Comparison of ENCODE assay signal across 8 mouse cellular contexts in the genomic region with DNA sequence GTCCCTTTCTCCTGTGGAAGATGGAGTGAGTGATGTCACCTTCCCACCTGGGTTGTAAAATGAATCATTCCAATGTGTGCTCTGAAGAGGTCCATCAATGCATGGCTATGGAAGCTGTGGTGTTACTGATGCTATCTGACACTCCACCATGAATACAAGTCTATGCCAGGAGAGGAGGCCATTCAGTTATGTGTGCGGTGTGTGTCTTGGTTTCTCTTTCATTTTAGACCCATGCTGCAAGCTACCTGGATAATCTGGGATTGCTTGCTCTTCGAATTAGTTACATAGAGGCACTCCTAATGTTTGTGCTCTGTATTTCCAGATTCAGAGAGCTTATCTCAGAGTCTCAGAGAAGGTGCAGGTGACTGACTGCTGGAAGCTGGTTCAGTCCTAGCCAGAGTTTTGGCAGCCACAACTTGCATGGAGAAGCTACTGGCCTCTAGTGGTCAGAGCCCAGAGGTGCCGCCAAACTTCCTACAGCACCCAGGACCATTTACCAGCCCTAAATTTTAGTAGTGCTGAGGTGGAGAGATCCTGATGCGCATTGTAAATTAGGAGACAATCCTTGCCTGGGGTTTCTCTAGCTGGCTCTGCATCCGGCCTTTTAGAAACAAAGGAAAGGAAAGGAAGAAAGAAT.
DNase-seq lines count a peak whose midpoint lies in the region; ATAC-seq and TF ChIP-seq lines count a peak whose summit lies in the region.

No protein-coding gene starts in this region.

- no peaks in the 10 kb centered on the region for H3K79me3 ChIP-seq in C2C12 (ENCODE audit: low read depth)

- no peaks in the 10 kb centered on the region for H3K27me3 ChIP-seq in C2C12 (ENCODE audit: control insufficient read depth, insufficient read depth, insufficient read length)
- no peaks in the 10 kb centered on the region for H3K27me3 ChIP-seq in lung, embryonic 16.5 days (ENCODE audit: control insufficient read depth, insufficient read depth, low read depth, low read length)

- no peaks in the 10 kb centered on the region for H3K9me3 ChIP-seq in lung, embryonic 16.5 days (ENCODE audit: control insufficient read depth, low read length)

- no peak overlapping the region for H3K9ac ChIP-seq in lung, embryonic 16.5 days (ENCODE audit: low read length)

- no peaks in the 10 kb centered on the region for H3K36me3 ChIP-seq in C2C12 (ENCODE audit: control insufficient read depth, insufficient read depth)
- H3K36me3 ChIP-seq in lung, embryonic 16.5 days (ENCODE audit: control insufficient read depth, insufficient read depth, low read length): 0 out of 2 replicates have a peak, but pooled peaks cover 2% of the 10 kb centered on the region

- intact Hi-C loops in gastrocnemius, postnatal 36 days (cut with DNase I): loop anchor here (5.0 kb wide), 1 partner anchor 97 kb away; no protein-coding TSS in a partner anchor

- peak; percentile 49 for DNase-seq in Muller cell, postnatal 12 days (ENCODE audit: inconsistent ontology term)
- DNase-seq in gastrocnemius, postnatal 36 days: peak; percentile 33 to 53
- DNase-seq in kidney, postnatal 36 days: peak; percentile 86 to 87
- peak; percentile 67 for DNase-seq in retina, postnatal 1 day
- no peak for DNase-seq in T-cell, adult 2 months (ENCODE audit: low spot score)

- no peaks in the 10 kb centered on the region for H3K4me1 ChIP-seq in lung, embryonic 16.5 days (replicated peaks; ENCODE audit: control insufficient read depth, insufficient read depth, low read length)

- no peak overlapping the region for H3ac ChIP-seq in C2C12 (ENCODE audit: control insufficient read depth, insufficient read length, low read depth)

- WGBS in lung, embryonic 16.5 days: 36% methylated on average over 5 of the region's 5 CpGs

- H3K27ac ChIP-seq in lung, embryonic 16.5 days (ENCODE audit: low read length): no peak overlapping the region

- H3K4me2 ChIP-seq in lung, embryonic 16.5 days (ENCODE audit: low read depth, low read length): no peak overlapping the region

- no peak overlapping the region for H3K4me3 ChIP-seq in C2C12 (ENCODE audit: insufficient read depth, poor library complexity, severe bottlenecking)
- no peak overlapping the region for H3K4me3 ChIP-seq in lung, embryonic 16.5 days (ENCODE audit: low read length)

- no peaks in the 10 kb centered on the region for H3K79me2 ChIP-seq in C2C12 (ENCODE audit: control insufficient read depth, insufficient read depth)

- peak; percentile 87 for ATAC-seq in common myeloid progenitor, adult 5-6 weeks (replicated peaks; ENCODE audit: low read depth, poor library complexity, severe bottlenecking)
- ATAC-seq in lung, embryonic 16.5 days (ENCODE audit: low read depth): peak; percentile 54; the same call in 1 of the 2 replicates

- TF ChIP-seq CTCF in C2C12 (IDR thresholded peaks at IDR 0.05; ENCODE audit: control insufficient read depth, insufficient read depth, insufficient read length): peak; percentile 77

TF ChIP-seq in C2C12, 6 proteins besides CTCF, POLR2A, EP300 and RAD21:
- TF ChIP-seq MYOG (IDR thresholded peaks at IDR 0.05; ENCODE audit: control insufficient read depth, extremely low read depth, insufficient read length): no peak
- TF ChIP-seq CEBPB (IDR thresholded peaks at IDR 0.05; ENCODE audit: low read depth): no peak
- TF ChIP-seq USF1 (IDR thresholded peaks at IDR 0.05; ENCODE audit: low read depth): no peak
- no peak for TF ChIP-seq FOSL1 (IDR thresholded peaks at IDR 0.05; ENCODE audit: insufficient read depth, low read length, poor library complexity, severe bottlenecking)
- TF ChIP-seq MYOD1 (IDR thresholded peaks at IDR 0.05; ENCODE audit: control insufficient read depth, insufficient read length, low read depth): no peak
- no peak for TF ChIP-seq MAX (IDR thresholded peaks at IDR 0.05)
